Mouse (Mus musculus) heart, postnatal 25 days (tissue): ENCODE data around the gene Prrg3. TPM values are rescaled to one million over a fixed set of nuclear protein-coding genes. Genes with fewer than 3 reads are reported as not detected.

Source experiments
- total RNA-seq, 2 experiments: library from RNA; stranded (reverse); gene quantifications; 2 replicates each; pipeline ENCODE4 v1.2.3; 2021

Prrg3 gene
- total RNA-seq, 2 experiments from 2014 or later: 7.6 to 13.0 TPM

Other genes with a start within 250 kb of the Prrg3 start
- gene Vma21, start 146.7 kb upstream of the Prrg3 start, total RNA-seq: 10 to 100 TPM; 19.1 to 19.4 TPM
- gene Gm1141, start 41.6 kb upstream of the Prrg3 start, total RNA-seq: not detected
- not detected for gene Fate1, start 10.4 kb downstream of the Prrg3 start, total RNA-seq
- gene Cnga2, start 29.2 kb downstream of the Prrg3 start, total RNA-seq: not detected